In genomic region chr6:73560000-73560399, GRCm38 (mm10) we compare ENCODE assay signal across 20 mouse cellular contexts.
"Had no signal": no experiment of that assay in that cellular context is flagged by ENCODE, and none has a peak within 500 bp of the region (broad histone marks: within the 10 kb centered on the region; RNA-seq: fewer than 3 reads in every experiment).

No protein-coding gene starts in this region.

- H3K4me1 ChIP-seq: megakaryocyte, embryonic 14.5 days; midbrain, embryonic 10.5 days; midbrain, embryonic 12.5 days; neural tube, embryonic 13.5 days; neural tube, embryonic 15.5 days had no signal

- H3K36me3 ChIP-seq: midbrain, embryonic 10.5 days; midbrain, embryonic 12.5 days; neural tube, embryonic 13.5 days; neural tube, embryonic 15.5 days had no signal

- DNase-seq: lung, adult 18-20 months; lung, embryonic 14.5 days; lung, postnatal 10 days; lung, postnatal 4 days; midbrain, embryonic 14.5 days; retina, postnatal 1 day; right cerebral cortex, adult 18-20 months; right cerebral cortex, postnatal 25 days; right cerebral cortex, postnatal 4 days; spleen, adult 18-20 months; thymus, adult 18-20 months; thymus, postnatal 14 days; thymus, postnatal 36 days had no signal

- H3K4me2 ChIP-seq: lung, embryonic 14.5 days; midbrain, embryonic 12.5 days; neural tube, embryonic 13.5 days; neural tube, embryonic 15.5 days had no signal

- H3K27me3 ChIP-seq: megakaryocyte, embryonic 14.5 days; midbrain, embryonic 12.5 days; neural tube, embryonic 13.5 days; neural tube, embryonic 15.5 days had no signal

- H3K27ac ChIP-seq: midbrain, embryonic 10.5 days; midbrain, embryonic 12.5 days; neural tube, embryonic 13.5 days; neural tube, embryonic 15.5 days had no signal

- ATAC-seq: midbrain, embryonic 16.5 days had no signal

- H3K4me3 ChIP-seq: megakaryocyte, embryonic 14.5 days; midbrain, embryonic 10.5 days; midbrain, embryonic 12.5 days; myocyte; neural tube, embryonic 13.5 days; neural tube, embryonic 15.5 days had no signal

- H3K9me3 ChIP-seq: megakaryocyte, embryonic 14.5 days; midbrain, embryonic 10.5 days; midbrain, embryonic 12.5 days; neural tube, embryonic 13.5 days; neural tube, embryonic 15.5 days had no signal

- H3K9ac ChIP-seq: lung, embryonic 14.5 days; midbrain, embryonic 12.5 days; neural tube, embryonic 13.5 days; neural tube, embryonic 15.5 days had no signal
